Mouse (Mus musculus) liver, embryonic 14.5 days (tissue): ENCODE measurements at regions not wholly inside any gene's neighbourhood (a gene's known extent, or its start where the extent isn't known, plus 50 kb on each side); places are given as distances from the start of the nearest gene placed in this dataset.

Experiments
- ATAC-seq: fragments of 200-750 bp; cut with Nextera tagmentation; 2 replicates; pipeline ENCODE4 v1.8.0; 2017; ENCODE audit warnings: moderate number of reproducible peaks, mild to moderate bottlenecking, moderate library complexity; ENCODE audit not compliant: insufficient read depth
- DNase-seq, 3 experiments: peaks; one replicate each; pipeline ENCODE4 v3.0.0-alpha.2; 2012 to 2013; ENCODE audit warnings: low read depth in 3 of 3, low spot score in 3 of 3
- H3K27ac ChIP-seq: fragments of 300-500 bp; sonication (generic); 2 replicates; pipeline ENCODE4 v1.5.1; 2014; ENCODE audit warnings: moderate library complexity, mild to moderate bottlenecking, control low read depth, inconsistent platforms
- H3K27me3 ChIP-seq: fragments of 300-500 bp; sonication (generic); 2 replicates; pipeline ENCODE4 v1.6.1; 2014; ENCODE audit warnings: mild to moderate bottlenecking, low read length, moderate library complexity; ENCODE audit not compliant: control insufficient read depth, insufficient read depth
- H3K36me3 ChIP-seq: fragments of 300-500 bp; sonication (generic); replicated peaks from 2 replicates; pipeline ENCODE4 v1.6.1; 2014; ENCODE audit warnings: low read depth; ENCODE audit not compliant: control insufficient read depth, insufficient read depth
- H3K4me1 ChIP-seq, 2 experiments: fragments of 200-500 bp in 1 of 2; fragments of 300-500 bp in 1 of 2; sonication (generic) in 1 of 2; replicated peaks; 2 replicates each; pipeline ENCODE4 v1.6.1; 2012 to 2014; ENCODE audit warnings: antibody characterized with exemption in 1 of 2, inconsistent platforms in 1 of 2, low read length in 1 of 2; ENCODE audit not compliant: control insufficient read depth in 2 of 2, insufficient read depth in 2 of 2
- H3K4me2 ChIP-seq: fragments of 300-500 bp; sonication (generic); 2 replicates; pipeline ENCODE4 v1.6.1; 2014; ENCODE audit warnings: low read depth, mild to moderate bottlenecking, control low read depth, moderate library complexity
- H3K4me3 ChIP-seq, 2 experiments: fragments of 200-500 bp in 1 of 2; fragments of 300-500 bp in 1 of 2; sonication (generic) in 1 of 2; 2 replicates each; pipeline ENCODE4 v1.5.1; 2012 to 2014; ENCODE audit warnings: low read depth in 2 of 2, low read length in 2 of 2, mild to moderate bottlenecking in 2 of 2, control low read depth in 1 of 2, inconsistent platforms in 1 of 2, moderate library complexity in 1 of 2; ENCODE audit not compliant: insufficient read depth in 1 of 2
- H3K9ac ChIP-seq: fragments of 300-500 bp; sonication (generic); replicated peaks from 2 replicates; pipeline ENCODE4 v1.6.1; 2014; ENCODE audit warnings: mild to moderate bottlenecking, control low read depth, moderate library complexity
- H3K9me3 ChIP-seq: fragments of 300-500 bp; sonication (generic); 2 replicates; pipeline ENCODE4 v1.6.1; 2016; ENCODE audit warnings: low read length, mixed read lengths; ENCODE audit not compliant: control insufficient read depth
- CTCF ChIP-seq: IDR thresholded peaks from 2 replicates; pipeline ENCODE4 v1.5.1; 2016; ENCODE audit warnings: antibody characterized with exemption, low read depth, control low read depth
- EP300 ChIP-seq: IDR thresholded peaks from 2 replicates; pipeline ENCODE4 v1.6.1; 2016; ENCODE audit warnings: antibody characterized with exemption, low read depth
- WGBS: fragments of 180-500 bp; shearing (Covaris S2); extraction: QIAGEN DNeasy Blood & Tissue Kit; methylation state at CpG from one replicate; pipeline ENCODE4 v1.1.7; 2014; ENCODE audit not compliant: insufficient replicate concordance; 5-methylcytosine and 5-hydroxymethylcytosine counted together

GRCm38 (mm10) chr7:62179387-62179786, 167.0 kb upstream of the Ndn start:
- Histone ChIP-seq H3K4me2 (no peak overlapping the region), H3K27me3 (no peaks in the 10 kb centered on the region), H3K9ac (no peak overlapping the region), H3K36me3 (no peaks in the 10 kb centered on the region), H3K9me3 (no peaks in the 10 kb centered on the region), H3K4me1 (no peaks in the 10 kb centered on the region), H3K27ac (no peak overlapping the region), H3K4me3 (no peak overlapping the region)
- TF ChIP-seq EP300 (no peak), CTCF (no peak)
- no peak for DNase-seq
- no peak for ATAC-seq
- WGBS, result 30% methylated on average over 2 of the region's 2 CpGs

- H3K4me2 ChIP-seq, result no peak overlapping the region
Measured at GRCm38 (mm10) chr7:62208529-62208928, 137.8 kb upstream of the Ndn start.

GRCm38 (mm10) chr7:62209117-62209700, 137.2 kb upstream of the Ndn start:
- H3K27ac ChIP-seq, result no peak overlapping the region
- H3K9me3 ChIP-seq, result no peaks in the 10 kb centered on the region
- DNase-seq (no peak), ATAC-seq (no peak)
- H3K4me1 ChIP-seq, result no peaks in the 10 kb centered on the region
- WGBS, result 30% methylated on average over 12 of the region's 12 CpGs
- no peaks in the 10 kb centered on the region for H3K36me3 ChIP-seq
- 0 out of 4 replicates have a peak overlapping the region, but pooled peaks of 1 of the 2 experiments have one; percentile 11 for H3K4me3 ChIP-seq
- no peaks in the 10 kb centered on the region for H3K27me3 ChIP-seq
- TF ChIP-seq EP300 (no peak), CTCF (no peak)
- no peak overlapping the region for H3K9ac ChIP-seq
- no peak overlapping the region for H3K4me2 ChIP-seq

More at GRCm38 (mm10) chr7:62208529-62208928, 137.8 kb upstream of the Ndn start:
- H3K4me3 ChIP-seq, result no peak overlapping the region
- H3K36me3 ChIP-seq, result no peaks in the 10 kb centered on the region
- H3K9me3 ChIP-seq, result no peaks in the 10 kb centered on the region
- H3K27ac ChIP-seq, result no peak overlapping the region
- no peaks in the 10 kb centered on the region for H3K4me1 ChIP-seq
- no peak overlapping the region for H3K9ac ChIP-seq
- no peak for ATAC-seq
- DNase-seq, result no peak
- no peaks in the 10 kb centered on the region for H3K27me3 ChIP-seq
- TF ChIP-seq CTCF (no peak), EP300 (no peak)

GRCm38 (mm10) chr7:62225184-62225583, 121.2 kb upstream of the Ndn start:
- H3K4me3 ChIP-seq, result no peak overlapping the region

GRCm38 (mm10) chr7:62227727-62228126, 118.6 kb upstream of the Ndn start:
- no peak for DNase-seq
- Histone ChIP-seq H3K36me3 (no peaks in the 10 kb centered on the region), H3K27ac (no peak overlapping the region), H3K4me3 (no peak overlapping the region), H3K4me1 (no peaks in the 10 kb centered on the region), H3K9ac (no peak overlapping the region), H3K27me3 (no peaks in the 10 kb centered on the region), H3K4me2 (no peak overlapping the region), H3K9me3 (no peaks in the 10 kb centered on the region)
- no peak for TF ChIP-seq EP300
- no peak for TF ChIP-seq CTCF
- WGBS, result 3% methylated on average over 1 of the region's 1 CpGs
- ATAC-seq, result no peak

More at GRCm38 (mm10) chr7:62225184-62225583, 121.2 kb upstream of the Ndn start:
- Histone ChIP-seq H3K36me3 (no peaks in the 10 kb centered on the region), H3K27ac (no peak overlapping the region), H3K9ac (no peak overlapping the region), H3K9me3 (no peaks in the 10 kb centered on the region), H3K27me3 (no peaks in the 10 kb centered on the region), H3K4me1 (no peaks in the 10 kb centered on the region), H3K4me2 (no peak overlapping the region)
- no peak for DNase-seq
- no peak for ATAC-seq
- WGBS, result 22% methylated on average over 4 of the region's 4 CpGs
- TF ChIP-seq CTCF (no peak), EP300 (no peak)
